Mouse (Mus musculus) right cerebral cortex, adult 2 months (tissue): Measurements from ENCODE around the gene Mrpl21.

Experiments used
- DNase-seq, 2 experiments: peaks; one replicate each; pipeline ENCODE4 v3.0.0; 2021 to 2022; ENCODE audit warnings: low spot score in 2 of 2

Gene Mrpl21

DNA sequence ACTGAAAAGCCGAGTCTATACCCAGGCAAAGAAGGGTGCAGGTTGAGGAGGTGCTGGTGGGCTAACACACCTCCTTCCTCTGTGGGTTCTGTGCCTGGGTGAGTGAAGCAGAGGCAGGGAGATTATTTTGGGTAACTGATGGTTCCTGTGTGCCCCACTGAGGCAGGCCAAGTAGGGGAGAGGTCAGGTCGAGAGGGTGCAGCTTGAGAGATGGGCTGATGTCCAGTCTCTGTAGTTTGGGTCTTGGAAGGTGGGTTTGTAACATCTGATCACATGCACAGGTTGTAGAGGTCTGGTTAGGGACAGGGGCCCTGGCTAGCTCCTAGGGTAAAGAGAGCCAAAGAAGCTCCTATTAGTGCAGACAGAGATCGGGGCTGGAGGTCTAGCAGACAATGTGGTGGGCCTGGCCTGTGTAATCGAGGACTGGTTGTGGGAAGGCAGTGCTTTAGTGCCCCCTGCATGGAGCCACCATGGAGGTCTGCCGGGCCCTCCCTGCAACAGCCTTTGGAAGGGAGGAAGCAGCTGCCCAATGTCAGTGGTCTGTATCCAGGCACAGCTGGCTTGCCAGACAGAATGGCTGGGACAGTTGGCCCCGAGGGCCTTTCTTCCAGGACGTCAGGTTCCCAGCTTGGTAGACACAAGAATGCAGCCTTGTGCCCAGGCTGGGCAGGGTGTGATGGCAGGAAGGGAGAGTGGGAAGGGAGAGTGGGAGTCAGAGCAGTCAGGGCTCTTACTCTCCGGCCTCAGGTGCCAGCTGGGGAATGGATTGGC, 54.0 kb downstream of the Mrpl21 start:
- DNase-seq: no peak

DNA sequence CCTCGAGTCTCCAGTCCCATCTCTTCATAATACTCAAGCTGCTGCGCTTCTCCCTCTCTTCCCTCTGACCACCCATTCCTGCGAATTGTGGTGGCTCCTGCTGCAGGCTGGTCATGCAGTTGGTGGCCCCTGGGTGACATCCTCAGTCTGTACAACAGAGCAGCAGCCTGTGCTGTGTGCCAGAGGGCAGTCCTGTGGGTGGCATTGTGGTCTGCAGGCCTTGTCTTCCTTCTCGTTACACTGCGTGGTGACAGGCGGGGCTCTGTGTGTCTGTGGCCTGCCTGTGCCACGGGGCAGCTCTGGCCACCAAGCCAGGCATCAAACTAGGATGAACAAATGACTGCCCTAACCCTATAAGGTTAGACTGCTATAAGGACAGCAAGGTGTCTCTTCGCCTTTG, 56.5 kb downstream of the Mrpl21 start:
- DNase-seq: no peak

DNA sequence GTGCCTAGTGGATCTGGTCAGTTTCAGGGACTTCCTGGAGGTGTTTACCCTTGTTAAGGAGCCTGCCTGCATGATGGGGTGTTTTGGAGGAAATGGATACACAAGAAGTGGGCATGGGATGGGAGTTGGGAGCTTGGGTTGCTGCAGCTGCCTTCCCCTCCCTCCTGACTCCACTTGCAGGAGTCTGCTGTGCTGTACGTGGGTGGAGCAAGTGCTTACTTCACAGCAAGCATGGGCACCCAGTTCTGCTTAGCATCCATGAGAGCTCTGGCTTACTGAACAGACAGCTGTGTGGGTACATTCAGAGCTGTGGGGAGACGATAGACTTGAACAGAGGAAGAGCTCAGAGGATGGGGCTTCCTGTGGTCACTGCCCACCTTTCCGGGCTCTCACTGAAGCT, 58.3 kb downstream of the Mrpl21 start:
- peak in 1 of 2 experiments; percentile 55 for DNase-seq
